Mouse (Mus musculus): ENCODE data around the gene Abracl. TPM values are rescaled to one million over a fixed set of nuclear protein-coding genes. Genes with fewer than 3 reads are reported as not detected.

The Abracl gene
- total RNA-seq, 2 experiments from 2014 or later, result 18.9 to 19.3 TPM

GRCm38 (mm10) chr10:18058681-18059338 is 35.7 kb upstream of the Abracl start:
- TF ChIP-seq CTCF (IDR thresholded peaks at IDR 0.05), result no peak
- intact Hi-C loops (cut with DNase I), result loop anchor here (10.0 kb wide), 2 partner anchors 114 to 324 kb away; partner anchors contain the start of gene Heca
- no peak for DNase-seq (ENCODE audit: extremely low spot score in 1 of 2, low spot score in 2 of 2)
- H3K27ac ChIP-seq, result no peak overlapping the region
- H3K4me3 ChIP-seq, result no peak overlapping the region

- no peak for TF ChIP-seq CTCF (IDR thresholded peaks at IDR 0.05)
- peak overlapping the region; percentile 95 for H3K4me3 ChIP-seq
- intact Hi-C loops (cut with DNase I), result loop anchor here (10.0 kb wide), 2 partner anchors 112 to 322 kb away; partner anchors contain the start of gene Heca
- peak overlapping the region; percentile 75; the same call in 1 of the 2 replicates for H3K27ac ChIP-seq
- no peak for DNase-seq (ENCODE audit: extremely low spot score in 1 of 2, low spot score in 2 of 2)
Measured at GRCm38 (mm10) chr10:18056391-18056745, 33.3 kb upstream of the Abracl start.

- peak within 1 kb of the TSS; percentile 86 for H3K27ac ChIP-seq
- no peak for TF ChIP-seq CTCF (IDR thresholded peaks at IDR 0.05)
- intact Hi-C loops (cut with DNase I), result loop anchor here (1.0 to 10.0 kb wide), 5 partner anchors 33 to 321 kb away; partner anchors contain the start of genes Abracl and Heca
- H3K4me3 ChIP-seq, result peak within 1 kb of the TSS; percentile 95
- DNase-seq (ENCODE audit: extremely low spot score in 1 of 2, low spot score in 2 of 2), result peak; percentile 36 to 50
Measured at GRCm38 (mm10) chr10:18055696-18056390, 32.8 kb upstream of the Abracl start, which contains the start of gene Reps1. Gene Reps1 (plus strand): TSS chr10:18055861.

GRCm38 (mm10) chr10:18055009-18055695 is 32.1 kb upstream of the Abracl start:
- peak overlapping the region; percentile 86 for H3K27ac ChIP-seq
- peak; percentile 92 for TF ChIP-seq CTCF (IDR thresholded peaks at IDR 0.05)
- peak overlapping the region; percentile 95 for H3K4me3 ChIP-seq
- peak; percentile 80 to 84 for DNase-seq (ENCODE audit: extremely low spot score in 1 of 2, low spot score in 2 of 2)
- intact Hi-C loops (cut with DNase I), result loop anchor here (1.0 to 10.0 kb wide), 5 partner anchors 32 to 320 kb away; partner anchors contain the start of genes Abracl and Heca

GRCm38 (mm10) chr10:18047380-18048146 is 24.5 kb upstream of the Abracl start:
- no peak overlapping the region for H3K4me3 ChIP-seq
- TF ChIP-seq CTCF (IDR thresholded peaks at IDR 0.05), result no peak
- H3K27ac ChIP-seq, result no peak overlapping the region
- no peak for DNase-seq (ENCODE audit: extremely low spot score in 1 of 2, low spot score in 2 of 2)
- intact Hi-C loops (cut with DNase I), result no loop called here

- intact Hi-C loops (cut with DNase I), result no loop called here
- DNase-seq (ENCODE audit: extremely low spot score in 1 of 2, low spot score in 2 of 2), result no peak
- TF ChIP-seq CTCF (IDR thresholded peaks at IDR 0.05), result no peak
Measured at GRCm38 (mm10) chr10:18046380-18046779, 23.3 kb upstream of the Abracl start.

GRCm38 (mm10) chr10:18036849-18037248 is 13.8 kb upstream of the Abracl start:
- no peak for DNase-seq (ENCODE audit: extremely low spot score in 1 of 2, low spot score in 2 of 2)
- H3K4me3 ChIP-seq, result no peak overlapping the region
- intact Hi-C loops (cut with DNase I), result no loop called here
- no peak overlapping the region for H3K27ac ChIP-seq
- no peak for TF ChIP-seq CTCF (IDR thresholded peaks at IDR 0.05)

More at GRCm38 (mm10) chr10:18046380-18046779, 23.3 kb upstream of the Abracl start:
- H3K4me3 ChIP-seq, result no peak overlapping the region
- no peak overlapping the region for H3K27ac ChIP-seq

GRCm38 (mm10) chr10:18034408-18034807 is 11.3 kb upstream of the Abracl start:
- intact Hi-C loops (cut with DNase I), result no loop called here
- Histone ChIP-seq H3K27ac (no peak overlapping the region), H3K4me3 (no peak overlapping the region)
- TF ChIP-seq CTCF (IDR thresholded peaks at IDR 0.05), result no peak
- no peak for DNase-seq (ENCODE audit: extremely low spot score in 1 of 2, low spot score in 2 of 2)

GRCm38 (mm10) chr10:18022312-18022711 is 776 bp downstream of the Abracl start:
- intact Hi-C loops (cut with DNase I), result loop anchor here (2.0 kb wide), 1 partner anchor 32 kb away; the partner anchor contains the start of gene Reps1
- DNase-seq (ENCODE audit: extremely low spot score in 1 of 2, low spot score in 2 of 2), result peak; percentile 36 to 40
- H3K4me3 ChIP-seq, result peak overlapping the region; percentile 82
- H3K27ac ChIP-seq, result peak overlapping the region; percentile 90
- TF ChIP-seq CTCF (IDR thresholded peaks at IDR 0.05), result no peak

- DNase-seq (ENCODE audit: extremely low spot score in 1 of 2, low spot score in 2 of 2), result no peak
- Histone ChIP-seq H3K4me3 (peak overlapping the region; percentile 82), H3K27ac (peak overlapping the region; percentile 90)
- no peak for TF ChIP-seq CTCF (IDR thresholded peaks at IDR 0.05)
- intact Hi-C loops (cut with DNase I), result loop anchor here (2.0 kb wide), 2 partner anchors 33 to 73 kb away; partner anchors contain the start of genes Heca and Reps1
Measured at GRCm38 (mm10) chr10:18021576-18022311, 1.3 kb downstream of the Abracl start.

All from left cerebral cortex, adult 2 months (tissue).